Mouse (Mus musculus) myocyte (in vitro differentiated cells): ENCODE data around the gene Clec14a. TPM values are rescaled to one million over a fixed set of nuclear protein-coding genes. Genes with fewer than 3 reads are reported as not detected.
"Not testable (repeated sequence)": the region's sequence is repeated elsewhere in the genome, so short reads cannot be mapped to it uniquely, and the experiment has no call there.

ENCODE experiments used
- H3K27me3 ChIP-seq: one replicate; pipeline ENCODE4 v1.6.1; 2011; ENCODE audit not compliant: control insufficient read depth, insufficient read depth, insufficient read length
- H3K36me3 ChIP-seq: one replicate; pipeline ENCODE4 v1.6.1; 2011; ENCODE audit not compliant: control insufficient read depth, insufficient read depth
- H3K4me2 ChIP-seq: one replicate; pipeline ENCODE4 v1.6.1; 2011; ENCODE audit warnings: low read depth, control low read depth
- H3K4me3 ChIP-seq: one replicate; pipeline ENCODE4 v1.5.1; 2011; ENCODE audit warnings: mild to moderate bottlenecking, control low read depth, moderate library complexity
- H3K79me2 ChIP-seq: one replicate; pipeline ENCODE4 v1.6.1; 2011; ENCODE audit not compliant: control insufficient read depth, insufficient read depth
- H3ac ChIP-seq: one replicate; pipeline ENCODE4 v1.6.1; 2011; ENCODE audit not compliant: control insufficient read depth, insufficient read length
- CEBPB ChIP-seq: IDR thresholded peaks from 2 replicates; pipeline ENCODE4 v1.6.1; 2011; ENCODE audit warnings: mild to moderate bottlenecking, moderate library complexity; ENCODE audit not compliant: poor library complexity, insufficient read depth, severe bottlenecking
- E2F4 ChIP-seq: IDR thresholded peaks from one replicate; pipeline ENCODE4 v1.6.1; 2011; ENCODE audit warnings: mild to moderate bottlenecking, control low read depth, moderate library complexity; ENCODE audit not compliant: insufficient read depth
- MAX ChIP-seq: IDR thresholded peaks from one replicate; pipeline ENCODE4 v1.6.1; 2011; ENCODE audit warnings: low read depth, mild to moderate bottlenecking, control low read depth
- MYOD1 ChIP-seq, 3 experiments: IDR thresholded peaks; one replicate each; pipeline ENCODE4 v1.6.1; 2011; ENCODE audit warnings: control low read depth in 2 of 3, low read depth in 2 of 3, mild to moderate bottlenecking in 2 of 3, moderate library complexity in 1 of 3; ENCODE audit not compliant: insufficient read length in 2 of 3, control insufficient read depth in 1 of 3
- MYOG ChIP-seq, 3 experiments: IDR thresholded peaks; one replicate each; pipeline ENCODE4 v1.6.1; 2011; ENCODE audit warnings: control low read depth in 2 of 3, low read depth in 2 of 3, mild to moderate bottlenecking in 2 of 3; ENCODE audit not compliant: insufficient read length in 2 of 3, control insufficient read depth in 1 of 3, insufficient read depth in 1 of 3
- POLR2A ChIP-seq: IDR thresholded peaks from one replicate; pipeline ENCODE4 v1.6.1; 2011; ENCODE audit warnings: low read depth, mild to moderate bottlenecking, control low read depth, moderate library complexity; ENCODE audit not compliant: insufficient read length
- POLR2AphosphoS2 ChIP-seq: IDR thresholded peaks from one replicate; pipeline ENCODE4 v1.6.1; 2011; ENCODE audit warnings: low read depth, control low read depth; ENCODE audit not compliant: insufficient read length
- REST ChIP-seq: IDR thresholded peaks from one replicate; pipeline ENCODE4 v1.6.1; 2011; ENCODE audit warnings: mild to moderate bottlenecking, control low read depth, moderate library complexity; ENCODE audit not compliant: insufficient read depth, insufficient read length
- SRF ChIP-seq: IDR thresholded peaks from one replicate; pipeline ENCODE4 v1.6.1; 2011; ENCODE audit warnings: low read depth; ENCODE audit not compliant: control insufficient read depth, insufficient read length
- TCF12 ChIP-seq: IDR thresholded peaks from one replicate; pipeline ENCODE4 v1.6.1; 2011; ENCODE audit warnings: mild to moderate bottlenecking, control low read depth; ENCODE audit not compliant: poor library complexity, insufficient read depth, severe bottlenecking
- TCF3 ChIP-seq: IDR thresholded peaks from one replicate; pipeline ENCODE4 v1.6.1; 2011; ENCODE audit warnings: low read depth, control low read depth; ENCODE audit not compliant: insufficient read length
- USF1 ChIP-seq: IDR thresholded peaks from one replicate; pipeline ENCODE4 v1.6.1; 2011; ENCODE audit warnings: low read depth, mild to moderate bottlenecking, control low read depth, moderate library complexity
- polyA plus RNA-seq: library from polyadenylated mRNA; unstranded; fragments of >200 nt; fragmentation: generic; extraction: Trizol; gene quantifications from one replicate; pipeline ENCODE4 v1.2.1, GENCODE M21; 2012; ENCODE audit warnings: missing spikeins

The Clec14a gene
- polyA plus RNA-seq, result 0.01 TPM

- TF ChIP-seq MAX (no peak), POLR2A (no peak), MYOD1 (IDR thresholded peaks at IDR 0.05; ENCODE audit: control insufficient read depth in 1 of 3, insufficient read length in 2 of 3, low read depth in 2 of 3) (no peak)
- no peaks in the 10 kb centered on the region for H3K36me3 ChIP-seq
- no peak within 1 kb of the TSS for H3K4me3 ChIP-seq
- H3K79me2 ChIP-seq, result no peaks in the 10 kb centered on the region
- H3ac ChIP-seq, result no peak within 1 kb of the TSS
- no peak within 1 kb of the TSS for H3K4me2 ChIP-seq
- H3K27me3 ChIP-seq, result no peaks in the 10 kb centered on the region
These were observed at the start of gene Clec14a for GRCm38 (mm10) chr12:58268563-58269501. Clec14a (minus strand) TSS chr12:58269290.

GRCm38 (mm10) chr12:58307835-58308234 lies 38.7 kb upstream of the Clec14a start:
- Histone ChIP-seq H3K36me3 (no peaks in the 10 kb centered on the region), H3K4me2 (no peak overlapping the region), H3ac (no peak overlapping the region), H3K79me2 (no peaks in the 10 kb centered on the region), H3K4me3 (no peak overlapping the region), H3K27me3 (no peaks in the 10 kb centered on the region)
- TF ChIP-seq MYOD1 (IDR thresholded peaks at IDR 0.05; ENCODE audit: control insufficient read depth in 1 of 3, insufficient read length in 2 of 3, low read depth in 2 of 3), result no peak
- TF ChIP-seq TCF12, result no peak
- no peak for TF ChIP-seq MAX
- TF ChIP-seq POLR2A, result no peak
- no peak for TF ChIP-seq E2F4
- TF ChIP-seq TCF3, result no peak
- TF ChIP-seq USF1, result no peak
- TF ChIP-seq CEBPB, result no peak
- TF ChIP-seq REST, result no peak
- TF ChIP-seq POLR2AphosphoS2, result no peak
- TF ChIP-seq MYOG (IDR thresholded peaks at IDR 0.05; ENCODE audit: control insufficient read depth in 1 of 3, insufficient read depth in 1 of 3, insufficient read length in 2 of 3, low read depth in 2 of 3), result no peak
- no peak for TF ChIP-seq SRF

- not testable (repeated sequence) for H3K4me3 ChIP-seq, H3K27me3 ChIP-seq, H3ac ChIP-seq, H3K36me3 ChIP-seq, H3K4me2 ChIP-seq, H3K79me2 ChIP-seq
These were observed 37.3 kb upstream of the Clec14a start for GRCm38 (mm10) chr12:58306402-58306801.

GRCm38 (mm10) chr12:58305567-58305966 lies 36.5 kb upstream of the Clec14a start:
- no peak overlapping the region for H3K4me2 ChIP-seq
- no peak for TF ChIP-seq USF1
- no peak for TF ChIP-seq POLR2AphosphoS2
- no peak for TF ChIP-seq CEBPB
- no peak for TF ChIP-seq TCF12
- TF ChIP-seq POLR2A, result no peak
- TF ChIP-seq TCF3, result no peak
- TF ChIP-seq E2F4, result no peak
- no peak for TF ChIP-seq MYOG (IDR thresholded peaks at IDR 0.05; ENCODE audit: control insufficient read depth in 1 of 3, insufficient read depth in 1 of 3, insufficient read length in 2 of 3, low read depth in 2 of 3)
- no peak for TF ChIP-seq REST
- no peak for TF ChIP-seq MAX
- TF ChIP-seq SRF, result no peak
- no peak for TF ChIP-seq MYOD1 (IDR thresholded peaks at IDR 0.05; ENCODE audit: control insufficient read depth in 1 of 3, insufficient read length in 2 of 3, low read depth in 2 of 3)
- H3K27me3 ChIP-seq, result no peaks in the 10 kb centered on the region
- H3ac ChIP-seq, result no peak overlapping the region
- H3K4me3 ChIP-seq, result no peak overlapping the region
- no peaks in the 10 kb centered on the region for H3K36me3 ChIP-seq
- H3K79me2 ChIP-seq, result no peaks in the 10 kb centered on the region

- no peak overlapping the region for H3K4me3 ChIP-seq
- TF ChIP-seq MYOD1 (IDR thresholded peaks at IDR 0.05; ENCODE audit: control insufficient read depth in 1 of 3, insufficient read length in 2 of 3, low read depth in 2 of 3) (no peak), TCF3 (no peak), TCF12 (no peak), MAX (no peak), MYOG (IDR thresholded peaks at IDR 0.05; ENCODE audit: control insufficient read depth in 1 of 3, insufficient read depth in 1 of 3, insufficient read length in 2 of 3, low read depth in 2 of 3) (no peak), CEBPB (no peak), POLR2A (no peak)
These were observed 27.9 kb upstream of the Clec14a start for GRCm38 (mm10) chr12:58296980-58297379.

More at GRCm38 (mm10) chr12:58296980-58297379, 27.9 kb upstream of the Clec14a start:
- Histone ChIP-seq H3K4me2 (no peak overlapping the region), H3ac (no peak overlapping the region), H3K79me2 (no peaks in the 10 kb centered on the region), H3K27me3 (no peaks in the 10 kb centered on the region), H3K36me3 (no peaks in the 10 kb centered on the region)
